Comparison of ENCODE assay signal across 28 mouse cellular contexts in genomic region chr13:17245936-17246335, GRCm38 (mm10).
A peak's percentile ranks its signal among the peaks of the same experiment; 100 is the strongest.
DNase-seq lines count a peak whose midpoint lies in the region; ATAC-seq and TF ChIP-seq lines count a peak whose summit lies in the region.
"Had no signal": no experiment of that assay in that cellular context is flagged by ENCODE, and none has a peak within 500 bp of the region (broad histone marks: within the 10 kb centered on the region; RNA-seq: fewer than 3 reads in every experiment).

No protein-coding gene starts in this region.

- no peaks in the 10 kb centered on the region for H3K4me1 ChIP-seq in thymus, adult 2 months (replicated peaks; ENCODE audit: control insufficient read depth, insufficient read depth, low read length)
- H3K4me1 ChIP-seq in liver, embryonic 12.5 days, result no peaks in the 10 kb centered on the region
- H3K4me1 ChIP-seq: embryonic facial prominence, embryonic 13.5 days; embryonic facial prominence, embryonic 15.5 days; forebrain, embryonic 10.5 days; forebrain, embryonic 12.5 days had no signal

- no peak for TF ChIP-seq CTCF in thymus, adult 2 months (IDR thresholded peaks at IDR 0.05; ENCODE audit: borderline replicate concordance, control insufficient read depth, extremely low read depth, insufficient read depth, low read length, poor library complexity)

- no peak for TF ChIP-seq POLR2A in thymus, adult 2 months (IDR thresholded peaks at IDR 0.05; ENCODE audit: control insufficient read depth, extremely low read depth, insufficient read depth, low read length, poor library complexity)

- H3K27me3 ChIP-seq in thymus, adult 2 months (ENCODE audit: control insufficient read depth, insufficient read depth, low read length), result no peaks in the 10 kb centered on the region
- H3K27me3 ChIP-seq in liver, embryonic 12.5 days (replicated peaks), result no peaks in the 10 kb centered on the region
- H3K27me3 ChIP-seq: CH12.LX; embryonic facial prominence, embryonic 13.5 days; embryonic facial prominence, embryonic 15.5 days; forebrain, embryonic 12.5 days had no signal

- H3K27ac ChIP-seq in thymus, adult 2 months (ENCODE audit: control insufficient read depth, insufficient read depth, low read length), result no peak overlapping the region
- no peak overlapping the region for H3K27ac ChIP-seq in liver, embryonic 12.5 days
- H3K27ac ChIP-seq: embryonic facial prominence, embryonic 13.5 days; embryonic facial prominence, embryonic 15.5 days; forebrain, embryonic 10.5 days; forebrain, embryonic 12.5 days had no signal

- H3K9ac ChIP-seq in liver, embryonic 12.5 days, result no peak overlapping the region
- H3K9ac ChIP-seq: embryonic facial prominence, embryonic 13.5 days; embryonic facial prominence, embryonic 15.5 days; forebrain, embryonic 12.5 days had no signal

- peak; percentile 28 for DNase-seq in gastrocnemius, adult 18-20 months (ENCODE audit: low spot score)
- peak; percentile 3 to 26 for DNase-seq in gastrocnemius, adult 8-10 months (ENCODE audit: low spot score in 2 of 2)
- DNase-seq in gastrocnemius, postnatal 14 days, result peak; percentile 35
- DNase-seq in gastrocnemius, postnatal 36 days, result peak; percentile 18 to 32
- no peak for DNase-seq in MN1 (ENCODE audit: low spot score)
- no peak for DNase-seq in thymus, adult 2 months
- no peak for DNase-seq in testis, postnatal 14 days (ENCODE audit: low spot score)
- DNase-seq: adrenal gland, adult 2 months; adrenal gland, postnatal 14 days; B cell, adult 2 months; cerebellum, adult 11 months; cerebellum, adult 18-20 months; cerebellum, adult 8-10 months; cerebellum, adult 9-11 months; cerebellum, postnatal 14 days; cerebellum, postnatal 36 days; embryo, embryonic 11 days had no signal

- intact Hi-C loops in gastrocnemius, postnatal 14 days (cut with DNase I; ENCODE audit: low total_unique reads), result no loop called here
- intact Hi-C loops in gastrocnemius, postnatal 36 days (cut with DNase I), result no loop called here

- no peak overlapping the region for H3K4me2 ChIP-seq in liver, embryonic 12.5 days
- H3K4me2 ChIP-seq: embryonic facial prominence, embryonic 13.5 days; embryonic facial prominence, embryonic 15.5 days; forebrain, embryonic 12.5 days had no signal

- no peaks in the 10 kb centered on the region for H3K9me3 ChIP-seq in liver, embryonic 12.5 days (replicated peaks)
- H3K9me3 ChIP-seq: embryonic facial prominence, embryonic 13.5 days; embryonic facial prominence, embryonic 15.5 days; forebrain, embryonic 10.5 days; forebrain, embryonic 12.5 days; G1E had no signal

- no peak for ATAC-seq in liver, embryonic 12.5 days
- ATAC-seq: CD4-positive, CD25-positive, alpha-beta regulatory T cell, adult 4 months; forebrain, embryonic 14.5 days; forebrain, embryonic 16.5 days had no signal

- no peak overlapping the region for H3K4me3 ChIP-seq in thymus, adult 2 months (ENCODE audit: control insufficient read depth, insufficient read depth, low read length)
- H3K4me3 ChIP-seq in liver, embryonic 12.5 days, result no peak overlapping the region
- H3K4me3 ChIP-seq: embryonic facial prominence, embryonic 13.5 days; embryonic facial prominence, embryonic 15.5 days; erythroblast, embryonic 14.5 days; forebrain, embryonic 10.5 days; forebrain, embryonic 12.5 days had no signal

- H3K36me3 ChIP-seq in thymus, adult 2 months (ENCODE audit: control insufficient read depth, insufficient read depth, low read length), result no peaks in the 10 kb centered on the region
- H3K36me3 ChIP-seq in liver, embryonic 12.5 days, result no peaks in the 10 kb centered on the region
- H3K36me3 ChIP-seq: embryonic facial prominence, embryonic 13.5 days; embryonic facial prominence, embryonic 15.5 days; forebrain, embryonic 10.5 days; forebrain, embryonic 12.5 days; G1E had no signal

- WGBS in thymus, adult 2 months, result 93% methylated on average over 3 of the region's 3 CpGs
- 66% methylated on average over 3 of the region's 3 CpGs for WGBS in liver, embryonic 12.5 days (ENCODE audit: insufficient replicate concordance)

Comparison
In these comparisons a context has a peak if more than half of its experiments do, and no peak if none do; other contexts are left out.
1. DNase-seq: peak in gastrocnemius, adult 18-20 months (single experiment), gastrocnemius, adult 8-10 months (2 of 2), gastrocnemius, postnatal 14 days (single experiment) and gastrocnemius, postnatal 36 days (2 of 2); none in MN1 (single experiment), thymus, adult 2 months (single experiment) and testis, postnatal 14 days (single experiment).